Mouse (Mus musculus) left cerebral cortex, adult 18-20 months (tissue): Measurements from ENCODE around the gene Dock9. TPM values are rescaled to one million over a fixed set of nuclear protein-coding genes. Genes with fewer than 3 reads are reported as not detected.

Source experiments
- DNase-seq, 2 experiments: peaks; one replicate each; pipeline ENCODE4 v3.0.0; 2021 to 2022; ENCODE audit warnings: low spot score in 2 of 2, mixed read lengths in 1 of 2
- total RNA-seq, 2 experiments: library from RNA; stranded (reverse); gene quantifications; 2 replicates each; pipeline ENCODE4 v1.2.3; 2021

Gene Dock9
- total RNA-seq, 2 experiments from 2014 or later, result 72.2 to 76.3 TPM

GRCm38 (mm10) chr14:121665693-121666273 lies 131.9 kb downstream of the Dock9 start:
- DNase-seq, result no peak

- DNase-seq, result no peak
These were observed 133.7 kb downstream of the Dock9 start for GRCm38 (mm10) chr14:121663913-121664312.

GRCm38 (mm10) chr14:121660918-121661317 lies 136.7 kb downstream of the Dock9 start:
- no peak for DNase-seq

GRCm38 (mm10) chr14:121660167-121660894 lies 137.3 kb downstream of the Dock9 start:
- no peak for DNase-seq

GRCm38 (mm10) chr14:121659061-121659824 lies 138.4 kb downstream of the Dock9 start:
- no peak for DNase-seq

GRCm38 (mm10) chr14:121658537-121658936 lies 139.1 kb downstream of the Dock9 start:
- no peak for DNase-seq

GRCm38 (mm10) chr14:121657633-121658032 lies 140.0 kb downstream of the Dock9 start:
- DNase-seq, result no peak

GRCm38 (mm10) chr14:121656912-121657311 lies 140.7 kb downstream of the Dock9 start:
- no peak for DNase-seq

- DNase-seq, result no peak
These were observed 142.7 kb downstream of the Dock9 start for GRCm38 (mm10) chr14:121654977-121655376.

GRCm38 (mm10) chr14:121654416-121654967 lies 143.1 kb downstream of the Dock9 start:
- no peak for DNase-seq

- DNase-seq, result no peak
These were observed 143.9 kb downstream of the Dock9 start for GRCm38 (mm10) chr14:121653717-121654116.

GRCm38 (mm10) chr14:121653241-121653640 lies 144.4 kb downstream of the Dock9 start:
- no peak for DNase-seq

GRCm38 (mm10) chr14:121648581-121649060 lies 149.0 kb downstream of the Dock9 start:
- no peak for DNase-seq

GRCm38 (mm10) chr14:121647693-121648092 lies 149.9 kb downstream of the Dock9 start:
- DNase-seq, result no peak

- DNase-seq, result no peak
These were observed 151.0 kb downstream of the Dock9 start for GRCm38 (mm10) chr14:121646617-121647016.

GRCm38 (mm10) chr14:121644302-121644701 lies 153.3 kb downstream of the Dock9 start:
- no peak for DNase-seq

GRCm38 (mm10) chr14:121641271-121641670 lies 156.4 kb downstream of the Dock9 start:
- no peak for DNase-seq

- peak; percentile 42 to 45 for DNase-seq
These were observed 160.6 kb downstream of the Dock9 start for GRCm38 (mm10) chr14:121636935-121637510.

GRCm38 (mm10) chr14:121634736-121635430 lies 162.8 kb downstream of the Dock9 start:
- no peak for DNase-seq

GRCm38 (mm10) chr14:121634093-121634735 lies 163.4 kb downstream of the Dock9 start:
- DNase-seq, result no peak
